Mouse (Mus musculus) left cerebral cortex, postnatal 25 days (tissue): ENCODE data around the gene Kctd6. TPM values are rescaled to one million over a fixed set of nuclear protein-coding genes. Genes with fewer than 3 reads are reported as not detected.

Experiments
- total RNA-seq, 2 experiments: library from RNA; stranded (reverse); gene quantifications; 2 replicates each; pipeline ENCODE4 v1.2.3; 2021

Kctd6 gene
- total RNA-seq, 2 experiments from 2014 or later = 40.5 to 43.5 TPM

Other genes starting within 250 kb of the Kctd6 start
- not detected for gene Dnase1l3, start 219.6 kb upstream of the Kctd6 start, total RNA-seq
- 10 to 100 TPM; 71.1 to 80.6 TPM for gene Abhd6, start 211.2 kb upstream of the Kctd6 start, total RNA-seq
- 10 to 100 TPM; 33.3 to 33.8 TPM for gene Rpp14, start 133.8 kb upstream of the Kctd6 start, total RNA-seq
- gene Pxk, start 115.9 kb upstream of the Kctd6 start, total RNA-seq = 10 to 100 TPM; 30.2 to 33.4 TPM
- gene Pdhb, start 41.1 kb upstream of the Kctd6 start, total RNA-seq = 100 to 1,000 TPM; 178 to 185 TPM
- gene Acox2, start 45.2 kb downstream of the Kctd6 start, total RNA-seq = not detected
- gene Fam107a, start 103.9 kb downstream of the Kctd6 start, total RNA-seq = 100 to 1,000 TPM; 286 to 343 TPM
- gene Oit1, start 164.6 kb downstream of the Kctd6 start, total RNA-seq = not detected